Mouse (Mus musculus) skeletal muscle tissue, adult 2 months (tissue): Measurements from ENCODE around the gene Setd2.

ENCODE experiments used
- DNase-seq: peaks from one replicate; pipeline ENCODE4 v3.0.0-alpha.2; 2012; ENCODE audit warnings: low read depth, low spot score

The Setd2 gene

GRCm38 (mm10) chr9:110654726-110655650 is 122.6 kb downstream of the Setd2 start:
- DNase-seq: no peak

GRCm38 (mm10) chr9:110655651-110656007 is 123.2 kb downstream of the Setd2 start:
- no peak for DNase-seq

GRCm38 (mm10) chr9:110656249-110657221 is 124.1 kb downstream of the Setd2 start, which contains the start of gene Ccdc12:
TSS of gene Ccdc12 (plus strand) at chr9:110656503.
- peak; percentile 98 for DNase-seq

GRCm38 (mm10) chr9:110657474-110658078 is 125.2 kb downstream of the Setd2 start:
- peak; percentile 70 for DNase-seq

- no peak for DNase-seq
Observed at GRCm38 (mm10) chr9:110659521-110659920, 127.1 kb downstream of the Setd2 start.

GRCm38 (mm10) chr9:110660208-110660607 is 127.8 kb downstream of the Setd2 start:
- no peak for DNase-seq

GRCm38 (mm10) chr9:110660856-110661612 is 128.6 kb downstream of the Setd2 start:
- no peak for DNase-seq

- DNase-seq: no peak
Observed at GRCm38 (mm10) chr9:110662844-110663243, 130.4 kb downstream of the Setd2 start.

GRCm38 (mm10) chr9:110665912-110666311 is 133.5 kb downstream of the Setd2 start:
- DNase-seq: no peak

GRCm38 (mm10) chr9:110666374-110666773 is 134.0 kb downstream of the Setd2 start:
- DNase-seq: no peak

- peak; percentile 54 for DNase-seq
Observed at GRCm38 (mm10) chr9:110667219-110667836, 134.9 kb downstream of the Setd2 start.
